Mouse (Mus musculus) effector memory CD4-positive, alpha-beta T cell, adult 7 months (primary cell): ENCODE results near the gene Rnf31. TPM values are rescaled to one million over a fixed set of nuclear protein-coding genes. Genes with fewer than 3 reads are reported as not detected.

Experiments
- polyA plus RNA-seq: library from polyadenylated mRNA; unstranded; fragments of 100-300 nt; shearing (Covaris generic); gene quantifications from one replicate; pipeline ENCODE4 v1.2.1, GENCODE M21; 2017

Rnf31 gene
- 49.5 TPM for polyA plus RNA-seq

DNA sequence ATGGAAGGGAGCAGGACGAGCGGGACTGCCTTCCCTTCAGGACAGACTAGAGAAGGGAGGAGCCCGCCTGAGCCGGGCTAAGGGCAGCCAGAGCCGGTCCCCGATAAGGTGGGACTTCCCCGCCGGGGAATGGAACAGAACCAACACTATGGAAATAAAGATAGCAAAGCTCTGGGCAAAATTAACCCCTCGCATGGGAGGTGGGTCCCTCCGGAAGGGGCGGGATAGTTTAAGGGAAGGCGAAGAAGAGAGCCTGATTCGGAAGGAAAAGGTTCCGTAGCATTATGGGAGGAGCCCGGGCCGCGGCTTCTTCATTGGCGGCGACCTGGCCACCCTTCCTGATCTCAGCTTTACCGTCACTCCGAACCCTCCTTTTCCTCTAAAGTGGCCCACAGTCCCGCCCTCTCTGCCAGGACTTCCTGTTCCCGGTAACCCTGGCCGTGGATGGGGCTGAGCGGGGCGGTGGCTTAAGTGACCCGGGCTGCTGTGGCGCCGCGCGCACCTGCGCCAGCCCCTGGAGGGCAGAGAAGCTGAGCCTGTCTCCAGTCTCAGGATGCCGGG, at the start of gene Rnf31:
Rnf31 (plus strand) TSS at position 378 of the 561 bp plus-strand sequence.

DNA sequence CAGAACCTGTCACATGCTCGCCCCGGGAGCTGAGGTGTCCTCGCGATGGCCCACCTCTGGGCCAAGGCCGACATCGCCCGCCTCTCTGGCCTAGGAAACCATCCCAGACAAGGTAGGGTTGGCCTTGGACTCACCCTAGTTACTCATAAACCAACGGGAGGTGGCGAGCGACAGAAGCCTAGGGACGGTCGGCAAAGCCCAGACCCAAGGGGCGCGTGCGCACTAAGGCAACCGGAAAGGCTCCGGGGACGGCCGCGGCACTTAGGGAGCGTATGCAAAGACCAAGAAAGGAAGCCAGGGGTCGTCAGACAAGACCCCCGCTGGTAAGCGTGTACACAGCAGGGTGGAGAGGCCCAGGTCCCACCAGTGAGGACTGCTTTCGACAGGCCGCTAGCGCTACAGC, 31.7 kb upstream of the Rnf31 start, which contains the start of gene Dcaf11:
Dcaf11 (plus strand) TSS at position 208 of the 403 bp plus-strand sequence.

DNA sequence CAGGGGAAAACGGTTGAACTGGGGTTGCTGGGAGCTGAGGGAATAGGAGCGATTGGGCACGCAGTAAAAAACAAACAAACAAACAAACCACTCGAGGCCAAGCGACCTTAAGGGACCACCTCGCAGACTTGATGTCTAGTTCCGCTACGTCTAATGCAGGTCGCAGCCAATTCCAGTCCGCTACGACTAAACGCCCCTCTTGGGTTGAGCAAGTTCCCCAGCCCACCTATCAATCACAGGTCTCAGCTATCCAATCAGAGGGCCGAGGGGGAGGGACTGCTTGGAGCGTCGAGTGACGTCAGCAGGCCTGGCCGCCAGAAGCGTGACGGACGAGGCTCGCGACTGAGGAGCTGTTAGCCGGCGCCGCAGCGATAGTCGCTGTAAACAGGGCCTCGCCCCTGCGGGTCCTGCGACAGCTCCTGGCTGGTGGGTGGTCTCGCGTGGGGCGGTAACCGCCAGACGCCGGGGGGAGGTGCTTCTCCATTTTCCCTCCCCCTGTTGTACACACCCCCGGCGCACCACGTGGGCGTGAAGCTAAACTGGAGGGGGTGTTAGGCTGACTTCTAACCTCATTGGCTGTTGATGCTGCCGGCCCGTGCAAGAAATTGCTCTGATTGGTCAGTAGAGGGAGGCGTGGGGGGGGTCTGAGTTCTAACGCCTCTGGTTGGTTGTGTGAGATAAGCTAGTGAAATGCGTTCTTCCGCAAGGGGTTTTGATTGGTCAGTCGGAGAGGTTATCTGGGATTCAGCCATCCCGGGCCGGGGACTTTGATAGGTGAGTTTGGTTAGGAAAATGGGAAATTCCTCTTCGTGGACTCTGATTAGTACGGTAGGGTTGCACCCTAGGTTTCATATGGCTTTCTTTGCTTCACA, 31.1 kb upstream of the Rnf31 start, which contains the start of gene A730061H03Rik:
A730061H03Rik (minus strand) TSS at position 205 of the 872 bp plus-strand sequence.

DNA sequence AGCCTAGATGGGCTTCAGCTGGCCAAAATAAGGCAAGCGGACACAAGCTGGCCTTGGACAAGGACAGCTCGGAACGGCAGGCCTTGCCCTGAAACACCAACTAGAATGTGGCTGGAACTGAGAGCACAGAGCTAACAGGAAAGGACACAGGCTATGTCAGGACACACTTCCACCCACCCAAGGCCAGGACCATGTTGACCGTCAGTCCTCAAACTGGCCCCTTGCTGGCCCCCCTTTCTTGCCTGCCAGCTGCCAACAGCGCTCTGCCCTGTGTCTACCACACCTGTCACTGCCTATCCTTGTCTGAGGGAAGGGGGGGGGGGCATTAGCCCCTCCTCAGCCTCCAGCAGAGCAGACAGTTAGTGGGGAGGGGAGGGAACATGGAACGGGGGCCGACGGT, 16.2 kb upstream of the Rnf31 start, which contains the start of gene Fitm1:
Fitm1 (plus strand) TSS at position 316 of the 400 bp plus-strand sequence.

DNA sequence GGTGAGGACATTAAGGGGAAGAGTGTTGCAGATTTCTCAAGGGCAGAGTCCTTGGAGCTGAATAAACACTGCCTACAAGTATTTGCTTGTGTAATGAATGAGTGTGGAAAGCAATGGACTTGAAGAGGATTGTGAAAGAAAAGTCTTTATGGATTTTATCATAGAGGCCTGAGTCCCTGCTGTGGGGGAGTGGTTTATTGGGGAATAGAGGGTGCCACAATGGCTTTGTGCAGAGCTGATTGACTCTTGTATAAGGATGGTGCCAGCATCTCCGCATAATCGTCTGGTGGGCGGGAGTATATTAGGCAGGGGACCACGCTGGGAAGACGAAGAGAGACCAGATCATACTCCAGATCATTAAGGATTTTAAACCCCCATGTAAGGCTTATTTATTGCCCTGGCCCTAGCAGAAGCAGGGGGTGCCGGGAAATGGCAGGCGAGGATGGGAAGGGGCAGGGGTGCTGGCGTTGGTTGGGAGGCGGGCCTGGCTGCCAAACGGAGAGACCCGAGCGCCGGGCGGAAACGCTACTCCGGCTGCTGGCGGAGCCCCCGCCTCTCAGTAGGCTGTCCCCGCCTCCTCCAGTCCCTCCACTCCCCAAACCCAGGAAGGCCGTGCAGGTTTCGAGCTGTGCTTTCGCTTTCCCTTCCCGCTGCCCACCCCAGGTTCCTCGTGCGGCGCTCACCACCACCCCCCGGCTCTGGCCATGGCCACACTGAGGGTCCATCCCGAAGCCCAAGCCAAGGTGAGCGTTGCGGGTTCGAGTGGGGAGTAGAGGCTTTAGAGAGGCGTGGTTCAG, 13.4 kb upstream of the Rnf31 start, which contains the start of gene Psme1:
Psme1 (plus strand) TSS at position 253 of the 797 bp plus-strand sequence.

DNA sequence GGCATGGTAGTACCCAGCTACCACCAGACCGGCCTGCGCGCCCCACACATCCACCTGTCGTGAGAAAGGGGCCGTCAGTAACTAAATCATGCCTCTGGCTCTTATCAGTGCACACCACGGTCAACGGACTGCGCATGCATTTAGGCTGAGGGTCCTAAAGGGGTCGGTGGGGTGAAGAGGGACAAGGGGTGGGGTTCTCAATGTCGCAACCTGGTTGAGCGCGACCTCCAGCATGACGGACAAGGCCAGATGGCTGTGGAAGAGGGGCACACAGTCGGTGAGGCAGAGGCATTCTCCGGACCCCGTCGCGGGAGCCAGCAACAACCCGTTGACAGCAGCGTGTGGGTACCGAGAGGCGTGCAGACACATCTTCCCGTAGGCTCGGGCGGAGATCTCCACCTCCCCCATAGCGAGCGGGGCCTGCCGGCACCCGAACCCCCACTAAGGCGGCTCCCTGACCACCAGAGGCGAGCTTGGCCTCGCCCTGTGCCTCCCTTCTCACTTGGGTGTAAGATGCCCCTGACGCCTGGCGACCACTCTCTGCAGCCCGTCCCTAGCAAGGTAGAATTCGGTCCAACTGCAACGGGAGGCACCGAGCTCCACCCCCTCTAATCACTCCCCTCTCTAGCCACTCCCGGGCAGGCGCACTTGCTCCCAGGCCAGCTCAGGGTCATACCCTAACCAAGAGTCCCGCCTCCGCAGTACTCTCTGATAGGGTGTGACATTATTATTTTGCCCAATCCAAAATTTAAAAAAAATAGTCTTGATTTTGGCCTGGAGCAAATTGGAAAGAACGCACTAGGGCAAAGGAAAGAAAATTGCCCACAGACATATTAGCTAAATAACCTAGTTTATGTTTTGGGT, 6.6 kb upstream of the Rnf31 start, which contains the start of gene Emc9:
Emc9 (minus strand) TSS at position 601 of the 864 bp plus-strand sequence.

GRCm38 (mm10) chr14:55590748-55591330, 669 bp upstream of the Rnf31 start, which contains the start of gene Psme2:
Psme2 (minus strand) TSS chr14:55591113.

GRCm38 (mm10) chr14:55603271-55603632, 11.7 kb downstream of the Rnf31 start, which contains the start of gene Irf9:
Irf9 (plus strand) TSS chr14:55603571.

GRCm38 (mm10) chr14:55617822-55618221, 26.3 kb downstream of the Rnf31 start, which contains the start of gene Rec8:
Rec8 (plus strand) TSS chr14:55618037.

GRCm38 (mm10) chr14:55635523-55636007, 44.1 kb downstream of the Rnf31 start, which contains the start of gene Ipo4:
Ipo4 (minus strand) TSS chr14:55635957.

GRCm38 (mm10) chr14:55637795-55638194, 46.3 kb downstream of the Rnf31 start, which contains the start of gene Gm49378:
Gm49378 (minus strand) TSS chr14:55637895.

DNA sequence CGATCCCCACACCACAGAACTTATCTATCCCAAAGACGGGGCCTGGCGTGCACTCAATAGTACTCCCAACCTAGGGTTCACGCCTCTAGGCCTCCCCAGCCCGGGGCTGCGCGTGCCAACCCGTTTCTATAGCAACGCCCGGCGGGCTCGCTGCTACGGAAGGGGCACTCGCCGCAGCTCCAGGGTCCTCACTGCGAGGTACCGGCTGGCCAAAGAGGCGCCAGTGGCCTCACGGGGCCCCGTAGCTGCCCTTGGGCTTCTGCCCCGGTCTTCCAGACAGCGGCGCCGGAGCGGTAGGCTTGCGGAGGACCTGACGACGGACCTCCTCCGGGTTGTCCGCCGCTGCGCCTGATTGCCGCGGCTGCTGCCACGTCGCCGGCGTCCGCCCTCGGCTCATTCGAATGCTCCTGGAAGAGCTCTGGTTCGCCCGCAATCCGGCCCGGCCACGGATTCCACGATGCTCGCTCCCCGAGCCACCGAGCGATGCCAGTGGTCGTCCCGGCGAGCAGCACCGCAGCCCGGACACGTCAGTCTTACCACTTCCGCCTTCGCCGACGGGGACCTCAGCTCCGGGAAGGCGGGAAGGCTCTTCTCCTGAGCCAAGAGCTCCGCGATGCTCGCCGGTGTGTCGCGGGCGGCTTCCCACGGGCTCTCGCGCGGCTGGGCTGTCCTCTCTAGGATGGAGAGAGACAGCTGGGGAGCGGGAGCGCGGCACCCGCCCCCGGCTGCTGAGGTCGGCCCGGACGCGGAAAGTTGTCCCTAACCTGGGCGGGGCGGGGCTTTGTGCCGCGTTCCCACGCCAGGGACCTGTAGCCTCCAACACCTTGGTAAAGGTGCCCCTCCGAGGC, 51.8 kb downstream of the Rnf31 start, which contains the start of gene Tm9sf1:
Tm9sf1 (minus strand) TSS at position 747 of the 848 bp plus-strand sequence.

GRCm38 (mm10) chr14:55649884-55650283, 58.4 kb downstream of the Rnf31 start, which contains the start of gene Tssk4:
Tssk4 (plus strand) TSS chr14:55650184.

Other genes starting within 250 kb of the Rnf31 start
- 28.5 TPM for gene Dhrs4, start 113.0 kb upstream of the Rnf31 start, polyA plus RNA-seq
- gene Carmil3, start 101.1 kb upstream of the Rnf31 start, polyA plus RNA-seq = not detected
- 0.40 TPM for gene Cpne6, start 81.3 kb upstream of the Rnf31 start, polyA plus RNA-seq
- 0.23 TPM for gene Nrl, start 66.7 kb upstream of the Rnf31 start, polyA plus RNA-seq
- 7.2 TPM for gene Pck2, start 51.4 kb upstream of the Rnf31 start, polyA plus RNA-seq
- gene Dcaf11, start 31.7 kb upstream of the Rnf31 start, polyA plus RNA-seq = 110 TPM
- gene A730061H03Rik, start 31.3 kb upstream of the Rnf31 start, polyA plus RNA-seq = 4.5 TPM
- gene Fitm1, start 16.1 kb upstream of the Rnf31 start, polyA plus RNA-seq = not detected
- 748 TPM for gene Psme1, start 13.6 kb upstream of the Rnf31 start, polyA plus RNA-seq
- gene Emc9, start 6.4 kb upstream of the Rnf31 start, polyA plus RNA-seq = 15.3 TPM
- 573 TPM for gene Psme2, start 595 bp upstream of the Rnf31 start, polyA plus RNA-seq
- 49.4 TPM for gene Irf9, start 11.9 kb downstream of the Rnf31 start, polyA plus RNA-seq
- gene Rec8, start 26.3 kb downstream of the Rnf31 start, polyA plus RNA-seq = 0.50 TPM
- 49.8 TPM for gene Ipo4, start 44.2 kb downstream of the Rnf31 start, polyA plus RNA-seq
- gene Gm49378, start 46.2 kb downstream of the Rnf31 start, polyA plus RNA-seq = 2.1 TPM
- 74.7 TPM for gene Tm9sf1, start 52.1 kb downstream of the Rnf31 start, polyA plus RNA-seq
- 0.51 TPM for gene Tssk4, start 58.5 kb downstream of the Rnf31 start, polyA plus RNA-seq
- gene Mdp1, start 68.8 kb downstream of the Rnf31 start, polyA plus RNA-seq = 44.7 TPM
- 33.1 TPM for gene Gmpr2, start 80.2 kb downstream of the Rnf31 start, polyA plus RNA-seq
- 239 TPM for gene Nedd8, start 80.4 kb downstream of the Rnf31 start, polyA plus RNA-seq
- gene Tinf2, start 90.1 kb downstream of the Rnf31 start, polyA plus RNA-seq = 189 TPM
- gene Tgm1, start 122.2 kb downstream of the Rnf31 start, polyA plus RNA-seq = not detected
- 85.5 TPM for gene Rabggta, start 130.6 kb downstream of the Rnf31 start, polyA plus RNA-seq
- gene Dhrs1, start 154.0 kb downstream of the Rnf31 start, polyA plus RNA-seq = 23.0 TPM
- 49.5 TPM for gene Nop9, start 154.0 kb downstream of the Rnf31 start, polyA plus RNA-seq
- not detected for gene Cideb, start 166.8 kb downstream of the Rnf31 start, polyA plus RNA-seq
- 0.21 TPM for gene Ltb4r2, start 169.7 kb downstream of the Rnf31 start, polyA plus RNA-seq
- gene Ltb4r1, start 174.3 kb downstream of the Rnf31 start, polyA plus RNA-seq = not detected
- gene Adcy4, start 192.4 kb downstream of the Rnf31 start, polyA plus RNA-seq = not detected
- gene Ripk3, start 197.2 kb downstream of the Rnf31 start, polyA plus RNA-seq = 74.2 TPM
- 0.37 TPM for gene Nfatc4, start 231.4 kb downstream of the Rnf31 start, polyA plus RNA-seq